Mouse (Mus musculus): ENCODE measurements around the gene Tex22.

Gene Tex22

GRCm38 (mm10) chr12:113056089-113056488, 18.2 kb upstream of the Tex22 start:
- DNase-seq (ENCODE audit: low read depth): no peak

- no peak for DNase-seq (ENCODE audit: low read depth)
Measured at GRCm38 (mm10) chr12:113060178-113060577, 14.1 kb upstream of the Tex22 start.

- no peak for DNase-seq (ENCODE audit: low read depth)
Measured at GRCm38 (mm10) chr12:113061606-113062005, 12.7 kb upstream of the Tex22 start.

- DNase-seq (ENCODE audit: low read depth): no peak
Measured at GRCm38 (mm10) chr12:113062201-113062600, 12.1 kb upstream of the Tex22 start.

- DNase-seq (ENCODE audit: low read depth): no peak
Measured at GRCm38 (mm10) chr12:113063700-113064099, 10.6 kb upstream of the Tex22 start.

- DNase-seq (ENCODE audit: low read depth): no peak
Measured at GRCm38 (mm10) chr12:113068002-113068401, 6.3 kb upstream of the Tex22 start.

GRCm38 (mm10) chr12:113069389-113069788, 4.9 kb upstream of the Tex22 start:
- DNase-seq (ENCODE audit: low read depth): no peak

- DNase-seq (ENCODE audit: low read depth): no peak
Measured at GRCm38 (mm10) chr12:113071321-113071720, 3.0 kb upstream of the Tex22 start.

- no peak for DNase-seq (ENCODE audit: low read depth)
Measured at GRCm38 (mm10) chr12:113071827-113072226, 2.5 kb upstream of the Tex22 start.

- DNase-seq (ENCODE audit: low read depth): peak; percentile 33
Measured at GRCm38 (mm10) chr12:113073420-113074328, 628 bp upstream of the Tex22 start.

- peak; percentile 94 for DNase-seq (ENCODE audit: low read depth)
Measured at GRCm38 (mm10) chr12:113075063-113075454, 757 bp downstream of the Tex22 start.

- DNase-seq (ENCODE audit: low read depth): no peak
Measured at GRCm38 (mm10) chr12:113075486-113075885, 1.2 kb downstream of the Tex22 start.

- DNase-seq (ENCODE audit: low read depth): no peak
Measured at GRCm38 (mm10) chr12:113087276-113087675, 13.0 kb downstream of the Tex22 start.

- DNase-seq (ENCODE audit: low read depth): no peak
Measured at GRCm38 (mm10) chr12:113088026-113088425, 13.7 kb downstream of the Tex22 start.

- no peak for DNase-seq (ENCODE audit: low read depth)
Measured at GRCm38 (mm10) chr12:113089107-113089506, 14.8 kb downstream of the Tex22 start.

- no peak for DNase-seq (ENCODE audit: low read depth)
Measured at GRCm38 (mm10) chr12:113090053-113090452, 15.8 kb downstream of the Tex22 start.

- no peak for DNase-seq (ENCODE audit: low read depth)
Measured at GRCm38 (mm10) chr12:113097040-113097439, 22.7 kb downstream of the Tex22 start.

GRCm38 (mm10) chr12:113097749-113098281, 23.5 kb downstream of the Tex22 start, which contains the start of gene Mta1:
TSS of gene Mta1 (plus strand) at chr12:113098278.
- DNase-seq (ENCODE audit: low read depth): no peak

GRCm38 (mm10) chr12:113098530-113099151, 24.3 kb downstream of the Tex22 start:
- no peak for DNase-seq (ENCODE audit: low read depth)

GRCm38 (mm10) chr12:113099470-113100237, 25.4 kb downstream of the Tex22 start:
- DNase-seq (ENCODE audit: low read depth): no peak

- DNase-seq (ENCODE audit: low read depth): no peak
Measured at GRCm38 (mm10) chr12:113100448-113101076, 26.3 kb downstream of the Tex22 start.
